Mouse (Mus musculus): ENCODE measurements around the gene Hspbp1. TPM values are rescaled to one million over a fixed set of nuclear protein-coding genes. Genes with fewer than 3 reads are reported as not detected.

The Hspbp1 gene
- polyA plus RNA-seq, 1 experiment from 2014 or later = 137 TPM

GRCm38 (mm10) chr7:4663179-4663578 is 21.7 kb downstream of the Hspbp1 start:
- H3K9me3 ChIP-seq (ENCODE audit: control insufficient read depth, low read length) = no peaks in the 10 kb centered on the region
- H3K27ac ChIP-seq (ENCODE audit: low read depth, low read length) = no peak overlapping the region
- H3K27me3 ChIP-seq (replicated peaks; ENCODE audit: control insufficient read depth, insufficient read depth, low read length) = no peaks in the 10 kb centered on the region
- H3K36me3 ChIP-seq (ENCODE audit: control insufficient read depth, insufficient read depth, low read length) = peaks cover 31% of the 10 kb centered on the region
- H3K4me3 ChIP-seq (ENCODE audit: low read depth, low read length) = no peak overlapping the region
- WGBS = 77% methylated on average over 8 of the region's 8 CpGs
- ATAC-seq (replicated peaks; ENCODE audit: low FRiP score) (no peak), DNase-seq (ENCODE audit: low spot score) (no peak)
- no peak overlapping the region for H3K4me2 ChIP-seq
- no peak overlapping the region for H3K9ac ChIP-seq (ENCODE audit: low read depth, low read length)
- H3K4me1 ChIP-seq (replicated peaks; ENCODE audit: control insufficient read depth, insufficient read depth, low read length) = no peaks in the 10 kb centered on the region

- Histone ChIP-seq H3K9ac (ENCODE audit: low read depth, low read length) (peak overlapping the region; percentile 98; the same call in 1 of the 2 replicates), H3K4me1 (replicated peaks; ENCODE audit: control insufficient read depth, insufficient read depth, low read length) (peaks cover 21% of the 10 kb centered on the region), H3K9me3 (ENCODE audit: control insufficient read depth, low read length) (no peaks in the 10 kb centered on the region), H3K4me3 (ENCODE audit: low read depth, low read length) (peak overlapping the region; percentile 91), H3K27me3 (replicated peaks; ENCODE audit: control insufficient read depth, insufficient read depth, low read length) (no peaks in the 10 kb centered on the region), H3K27ac (ENCODE audit: low read depth, low read length) (peak overlapping the region; percentile 94), H3K4me2 (peak overlapping the region; percentile 89), H3K36me3 (ENCODE audit: control insufficient read depth, insufficient read depth, low read length) (peaks cover 16% of the 10 kb centered on the region)
- ATAC-seq (replicated peaks; ENCODE audit: low FRiP score) (no peak), DNase-seq (ENCODE audit: low spot score) (no peak)
- WGBS = 73% methylated on average over 3 of the region's 3 CpGs
Measured at GRCm38 (mm10) chr7:4659911-4660443, 24.9 kb downstream of the Hspbp1 start.

GRCm38 (mm10) chr7:4658912-4659551 is 25.8 kb downstream of the Hspbp1 start, which contains the start of gene Ppp6r1:
TSS of gene Ppp6r1 (minus strand) at chr7:4659019.
- under 1% methylated on average over 54 of the region's 54 CpGs for WGBS
- Histone ChIP-seq H3K36me3 (ENCODE audit: control insufficient read depth, insufficient read depth, low read length) (peaks cover 7% of the 10 kb centered on the region; the same call in 1 of the 2 replicates), H3K4me1 (replicated peaks; ENCODE audit: control insufficient read depth, insufficient read depth, low read length) (peaks cover 31% of the 10 kb centered on the region), H3K9ac (ENCODE audit: low read depth, low read length) (peak within 1 kb of the TSS; percentile 98), H3K27me3 (replicated peaks; ENCODE audit: control insufficient read depth, insufficient read depth, low read length) (no peaks in the 10 kb centered on the region), H3K4me2 (peak within 1 kb of the TSS; percentile 89), H3K27ac (ENCODE audit: low read depth, low read length) (peak within 1 kb of the TSS; percentile 94), H3K4me3 (ENCODE audit: low read depth, low read length) (peak within 1 kb of the TSS; percentile 91), H3K9me3 (ENCODE audit: control insufficient read depth, low read length) (no peaks in the 10 kb centered on the region)
- peak; percentile 97 for ATAC-seq (replicated peaks; ENCODE audit: low FRiP score)
- peak; percentile 89 for DNase-seq (ENCODE audit: low spot score)

- peak overlapping the region; percentile 91 for H3K4me3 ChIP-seq (ENCODE audit: low read depth, low read length)
- H3K27ac ChIP-seq (ENCODE audit: low read depth, low read length) = peak overlapping the region; percentile 94
- DNase-seq (ENCODE audit: low spot score) = no peak
- H3K4me2 ChIP-seq = peak overlapping the region; percentile 89
- no peaks in the 10 kb centered on the region for H3K27me3 ChIP-seq (replicated peaks; ENCODE audit: control insufficient read depth, insufficient read depth, low read length)
- H3K9ac ChIP-seq (ENCODE audit: low read depth, low read length) = peak overlapping the region; percentile 98
- under 1% methylated on average over 73 of the region's 78 CpGs for WGBS
- H3K36me3 ChIP-seq (ENCODE audit: control insufficient read depth, insufficient read depth, low read length) = peaks cover 8% of the 10 kb centered on the region; the same call in 1 of the 2 replicates
- peaks cover 37% of the 10 kb centered on the region for H3K4me1 ChIP-seq (replicated peaks; ENCODE audit: control insufficient read depth, insufficient read depth, low read length)
- no peaks in the 10 kb centered on the region for H3K9me3 ChIP-seq (ENCODE audit: control insufficient read depth, low read length)
- peak; percentile 51 for ATAC-seq (replicated peaks; ENCODE audit: low FRiP score)
Measured at GRCm38 (mm10) chr7:4658128-4658907, 26.6 kb downstream of the Hspbp1 start.

GRCm38 (mm10) chr7:4657521-4658127 is 27.2 kb downstream of the Hspbp1 start:
- Histone ChIP-seq H3K9me3 (ENCODE audit: control insufficient read depth, low read length) (no peaks in the 10 kb centered on the region), H3K27me3 (replicated peaks; ENCODE audit: control insufficient read depth, insufficient read depth, low read length) (no peaks in the 10 kb centered on the region), H3K36me3 (ENCODE audit: control insufficient read depth, insufficient read depth, low read length) (0 out of 2 replicates have a peak, but pooled peaks cover 6% of the 10 kb centered on the region), H3K9ac (ENCODE audit: low read depth, low read length) (peak overlapping the region; percentile 98), H3K27ac (ENCODE audit: low read depth, low read length) (peak overlapping the region; percentile 94), H3K4me1 (replicated peaks; ENCODE audit: control insufficient read depth, insufficient read depth, low read length) (peaks cover 40% of the 10 kb centered on the region), H3K4me2 (peak overlapping the region; percentile 89), H3K4me3 (ENCODE audit: low read depth, low read length) (peak overlapping the region; percentile 91)
- ATAC-seq (replicated peaks; ENCODE audit: low FRiP score) = no peak
- 38% methylated on average over 9 of the region's 9 CpGs for WGBS
- DNase-seq (ENCODE audit: low spot score) = no peak

GRCm38 (mm10) chr7:4656818-4657217 is 28.1 kb downstream of the Hspbp1 start:
- WGBS = 53% methylated on average over 1 of the region's 1 CpGs
- DNase-seq (ENCODE audit: low spot score) (no peak), ATAC-seq (replicated peaks; ENCODE audit: low FRiP score) (no peak)
- no peak overlapping the region for H3K27ac ChIP-seq (ENCODE audit: low read depth, low read length)
- peak overlapping the region; percentile 89 for H3K4me2 ChIP-seq
- H3K9me3 ChIP-seq (ENCODE audit: control insufficient read depth, low read length) = no peaks in the 10 kb centered on the region
- peak overlapping the region; percentile 98; the same call in 1 of the 2 replicates for H3K9ac ChIP-seq (ENCODE audit: low read depth, low read length)
- no peaks in the 10 kb centered on the region for H3K27me3 ChIP-seq (replicated peaks; ENCODE audit: control insufficient read depth, insufficient read depth, low read length)
- 0 out of 2 replicates have a peak, but pooled peaks cover 4% of the 10 kb centered on the region for H3K36me3 ChIP-seq (ENCODE audit: control insufficient read depth, insufficient read depth, low read length)
- H3K4me3 ChIP-seq (ENCODE audit: low read depth, low read length) = peak overlapping the region; percentile 91
- H3K4me1 ChIP-seq (replicated peaks; ENCODE audit: control insufficient read depth, insufficient read depth, low read length) = peaks cover 45% of the 10 kb centered on the region

GRCm38 (mm10) chr7:4655916-4656315 is 29.0 kb downstream of the Hspbp1 start:
- ATAC-seq (replicated peaks; ENCODE audit: low FRiP score) (no peak), DNase-seq (ENCODE audit: low spot score) (no peak)
- peaks cover 11% of the 10 kb centered on the region for H3K36me3 ChIP-seq (ENCODE audit: control insufficient read depth, insufficient read depth, low read length)
- no peaks in the 10 kb centered on the region for H3K27me3 ChIP-seq (replicated peaks; ENCODE audit: control insufficient read depth, insufficient read depth, low read length)
- H3K4me2 ChIP-seq = peak overlapping the region; percentile 89
- no peak overlapping the region for H3K27ac ChIP-seq (ENCODE audit: low read depth, low read length)
- no peak overlapping the region for H3K9ac ChIP-seq (ENCODE audit: low read depth, low read length)
- H3K4me1 ChIP-seq (replicated peaks; ENCODE audit: control insufficient read depth, insufficient read depth, low read length) = peaks cover 45% of the 10 kb centered on the region
- no peaks in the 10 kb centered on the region for H3K9me3 ChIP-seq (ENCODE audit: control insufficient read depth, low read length)
- 83% methylated on average over 1 of the region's 1 CpGs for WGBS
- H3K4me3 ChIP-seq (ENCODE audit: low read depth, low read length) = no peak overlapping the region

- WGBS = 78% methylated on average over 4 of the region's 4 CpGs
- peaks cover 45% of the 10 kb centered on the region for H3K4me1 ChIP-seq (replicated peaks; ENCODE audit: control insufficient read depth, insufficient read depth, low read length)
Measured at GRCm38 (mm10) chr7:4655393-4655792, 29.5 kb downstream of the Hspbp1 start.

More at GRCm38 (mm10) chr7:4655393-4655792, 29.5 kb downstream of the Hspbp1 start:
- H3K36me3 ChIP-seq (ENCODE audit: control insufficient read depth, insufficient read depth, low read length) = peaks cover 11% of the 10 kb centered on the region
- H3K4me2 ChIP-seq = no peak overlapping the region
- ATAC-seq (replicated peaks; ENCODE audit: low FRiP score) (no peak), DNase-seq (ENCODE audit: low spot score) (no peak)
- H3K27ac ChIP-seq (ENCODE audit: low read depth, low read length) = no peak overlapping the region
- H3K4me3 ChIP-seq (ENCODE audit: low read depth, low read length) = no peak overlapping the region
- H3K9me3 ChIP-seq (ENCODE audit: control insufficient read depth, low read length) = no peaks in the 10 kb centered on the region
- no peaks in the 10 kb centered on the region for H3K27me3 ChIP-seq (replicated peaks; ENCODE audit: control insufficient read depth, insufficient read depth, low read length)
- H3K9ac ChIP-seq (ENCODE audit: low read depth, low read length) = no peak overlapping the region
